Mouse (Mus musculus) myocyte (in vitro differentiated cells): ENCODE measurements around the gene Rgl1. TPM values are rescaled to one million over a fixed set of nuclear protein-coding genes. Genes with fewer than 3 reads are reported as not detected.
"Not testable (repeated sequence)": the region's sequence is repeated elsewhere in the genome, so short reads cannot be mapped to it uniquely, and the experiment has no call there.

Experiments
- H3K27me3 ChIP-seq: one replicate; pipeline ENCODE4 v1.6.1; 2011; ENCODE audit not compliant: control insufficient read depth, insufficient read depth, insufficient read length
- H3K36me3 ChIP-seq: one replicate; pipeline ENCODE4 v1.6.1; 2011; ENCODE audit not compliant: control insufficient read depth, insufficient read depth
- H3K4me2 ChIP-seq: one replicate; pipeline ENCODE4 v1.6.1; 2011; ENCODE audit warnings: low read depth, control low read depth
- H3K4me3 ChIP-seq: one replicate; pipeline ENCODE4 v1.5.1; 2011; ENCODE audit warnings: mild to moderate bottlenecking, control low read depth, moderate library complexity
- H3K79me2 ChIP-seq: one replicate; pipeline ENCODE4 v1.6.1; 2011; ENCODE audit not compliant: control insufficient read depth, insufficient read depth
- H3ac ChIP-seq: one replicate; pipeline ENCODE4 v1.6.1; 2011; ENCODE audit not compliant: control insufficient read depth, insufficient read length
- E2F4 ChIP-seq: IDR thresholded peaks from one replicate; pipeline ENCODE4 v1.6.1; 2011; ENCODE audit warnings: mild to moderate bottlenecking, control low read depth, moderate library complexity; ENCODE audit not compliant: insufficient read depth
- MAX ChIP-seq: IDR thresholded peaks from one replicate; pipeline ENCODE4 v1.6.1; 2011; ENCODE audit warnings: low read depth, mild to moderate bottlenecking, control low read depth
- MYOD1 ChIP-seq, 3 experiments: IDR thresholded peaks; one replicate each; pipeline ENCODE4 v1.6.1; 2011; ENCODE audit warnings: control low read depth in 2 of 3, low read depth in 2 of 3, mild to moderate bottlenecking in 2 of 3, moderate library complexity in 1 of 3; ENCODE audit not compliant: insufficient read length in 2 of 3, control insufficient read depth in 1 of 3
- MYOG ChIP-seq, 3 experiments: IDR thresholded peaks; one replicate each; pipeline ENCODE4 v1.6.1; 2011; ENCODE audit warnings: control low read depth in 2 of 3, low read depth in 2 of 3, mild to moderate bottlenecking in 2 of 3; ENCODE audit not compliant: insufficient read length in 2 of 3, control insufficient read depth in 1 of 3, insufficient read depth in 1 of 3
- POLR2A ChIP-seq: IDR thresholded peaks from one replicate; pipeline ENCODE4 v1.6.1; 2011; ENCODE audit warnings: low read depth, mild to moderate bottlenecking, control low read depth, moderate library complexity; ENCODE audit not compliant: insufficient read length
- POLR2AphosphoS2 ChIP-seq: IDR thresholded peaks from one replicate; pipeline ENCODE4 v1.6.1; 2011; ENCODE audit warnings: low read depth, control low read depth; ENCODE audit not compliant: insufficient read length
- REST ChIP-seq: IDR thresholded peaks from one replicate; pipeline ENCODE4 v1.6.1; 2011; ENCODE audit warnings: mild to moderate bottlenecking, control low read depth, moderate library complexity; ENCODE audit not compliant: insufficient read depth, insufficient read length
- SRF ChIP-seq: IDR thresholded peaks from one replicate; pipeline ENCODE4 v1.6.1; 2011; ENCODE audit warnings: low read depth; ENCODE audit not compliant: control insufficient read depth, insufficient read length
- TCF12 ChIP-seq: IDR thresholded peaks from one replicate; pipeline ENCODE4 v1.6.1; 2011; ENCODE audit warnings: mild to moderate bottlenecking, control low read depth; ENCODE audit not compliant: poor library complexity, insufficient read depth, severe bottlenecking
- TCF3 ChIP-seq: IDR thresholded peaks from one replicate; pipeline ENCODE4 v1.6.1; 2011; ENCODE audit warnings: low read depth, control low read depth; ENCODE audit not compliant: insufficient read length
- USF1 ChIP-seq: IDR thresholded peaks from one replicate; pipeline ENCODE4 v1.6.1; 2011; ENCODE audit warnings: low read depth, mild to moderate bottlenecking, control low read depth, moderate library complexity
- polyA plus RNA-seq: library from polyadenylated mRNA; unstranded; fragments of >200 nt; fragmentation: generic; extraction: Trizol; gene quantifications from one replicate; pipeline ENCODE4 v1.2.1, GENCODE M21; 2012; ENCODE audit warnings: missing spikeins

Rgl1 gene
- polyA plus RNA-seq, 1 experiment: 4.3 TPM

- TF ChIP-seq MYOG (IDR thresholded peaks at IDR 0.05; ENCODE audit: control insufficient read depth in 1 of 3, insufficient read depth in 1 of 3, insufficient read length in 2 of 3, low read depth in 2 of 3): no peak
- no peak for TF ChIP-seq REST
- TF ChIP-seq E2F4: no peak
- TF ChIP-seq POLR2AphosphoS2: no peak
- no peak for TF ChIP-seq POLR2A
- H3K4me3 ChIP-seq: no peak overlapping the region
- H3K4me2 ChIP-seq: peak overlapping the region; percentile 41
- peaks cover 11% of the 10 kb centered on the region for H3K36me3 ChIP-seq
- no peaks in the 10 kb centered on the region for H3K79me2 ChIP-seq
- no peaks in the 10 kb centered on the region for H3K27me3 ChIP-seq
- no peak overlapping the region for H3ac ChIP-seq
Observed at GRCm38 (mm10) chr1:152779071-152779737, 13.1 kb upstream of the Rgl1 start.

- H3K4me2 ChIP-seq, H3K27me3 ChIP-seq, H3K4me3 ChIP-seq, H3ac ChIP-seq, H3K79me2 ChIP-seq: not testable (repeated sequence)
- H3K36me3 ChIP-seq: peaks cover 45% of the 10 kb centered on the region
Observed at GRCm38 (mm10) chr1:152774601-152775000, 8.4 kb upstream of the Rgl1 start.

DNA sequence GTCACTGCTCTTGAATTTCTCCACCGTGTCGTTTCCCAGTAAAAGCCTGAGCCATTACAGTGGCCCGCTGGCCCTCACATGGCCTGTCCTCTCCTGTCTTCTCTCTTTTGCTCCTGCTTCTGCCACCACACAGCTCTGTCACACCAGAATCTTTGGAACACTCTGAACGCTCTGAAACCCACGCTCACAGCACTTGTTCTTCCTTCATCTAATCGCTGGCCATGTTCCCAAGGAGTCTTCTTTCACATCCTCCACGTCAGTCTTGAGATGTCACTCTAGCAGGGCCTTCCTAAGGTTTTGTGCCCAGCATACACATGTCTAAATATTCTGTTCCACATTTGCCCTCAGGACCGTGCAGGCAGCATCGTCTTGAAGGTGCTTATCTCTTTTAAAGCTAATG, 4.9 kb upstream of the Rgl1 start:
- Histone ChIP-seq H3ac (no peak overlapping the region), H3K79me2 (peaks cover 24% of the 10 kb centered on the region), H3K4me3 (no peak overlapping the region), H3K4me2 (no peak overlapping the region), H3K36me3 (peaks cover 55% of the 10 kb centered on the region), H3K27me3 (no peaks in the 10 kb centered on the region)
- TF ChIP-seq MYOD1 (IDR thresholded peaks at IDR 0.05; ENCODE audit: control insufficient read depth in 1 of 3, insufficient read length in 2 of 3, low read depth in 2 of 3) (no peak), E2F4 (no peak), SRF (no peak)

DNA sequence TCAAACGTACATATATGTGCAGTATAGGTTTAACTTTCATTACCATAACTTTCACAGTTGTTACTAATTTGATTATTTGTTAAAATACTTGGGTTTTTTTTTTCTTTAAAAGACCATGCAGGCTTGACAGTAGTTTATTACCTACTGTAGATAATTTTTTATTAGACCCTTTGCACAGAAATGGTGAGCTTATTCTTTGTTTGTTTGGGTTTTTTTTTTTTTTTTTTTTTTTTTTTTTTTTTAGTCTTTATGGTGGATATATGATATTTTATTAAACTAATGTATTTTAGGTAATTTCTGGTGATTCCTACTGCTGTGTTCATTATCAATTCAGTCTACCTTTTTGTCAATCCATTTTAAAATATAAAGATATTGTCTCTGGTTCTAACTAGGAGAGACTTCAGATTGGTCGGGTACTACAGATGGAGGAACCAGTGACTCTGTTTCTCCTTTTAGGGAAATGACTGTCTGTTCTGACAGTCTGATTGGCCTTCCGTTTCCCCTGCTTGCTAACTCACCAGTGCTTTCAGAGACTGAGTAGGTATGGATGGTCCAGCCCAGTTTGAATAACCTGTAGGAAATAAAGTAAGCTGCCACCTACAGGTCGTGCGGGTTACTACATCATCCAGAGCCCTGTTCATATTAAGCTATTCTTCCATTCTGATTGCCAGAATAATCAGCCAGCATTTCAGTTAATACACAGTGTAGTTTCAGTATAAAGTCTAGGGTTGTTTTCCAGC, 1.8 kb upstream of the Rgl1 start:
- H3K4me3 ChIP-seq: peak overlapping the region; percentile 70
- H3K27me3 ChIP-seq: no peaks in the 10 kb centered on the region
- H3K79me2 ChIP-seq: peaks cover 24% of the 10 kb centered on the region
- H3ac ChIP-seq: no peak overlapping the region
- peaks cover 32% of the 10 kb centered on the region for H3K36me3 ChIP-seq
- TF ChIP-seq MYOG (IDR thresholded peaks at IDR 0.05; ENCODE audit: control insufficient read depth in 1 of 3, insufficient read depth in 1 of 3, insufficient read length in 2 of 3, low read depth in 2 of 3): no peak
- no peak for TF ChIP-seq E2F4
- TF ChIP-seq MAX: no peak
- no peak for TF ChIP-seq MYOD1 (IDR thresholded peaks at IDR 0.05; ENCODE audit: control insufficient read depth in 1 of 3, insufficient read length in 2 of 3, low read depth in 2 of 3)
- TF ChIP-seq TCF3: no peak
- TF ChIP-seq SRF: peak; percentile 69
- TF ChIP-seq TCF12: no peak
- H3K4me2 ChIP-seq: peak overlapping the region; percentile 69

DNA sequence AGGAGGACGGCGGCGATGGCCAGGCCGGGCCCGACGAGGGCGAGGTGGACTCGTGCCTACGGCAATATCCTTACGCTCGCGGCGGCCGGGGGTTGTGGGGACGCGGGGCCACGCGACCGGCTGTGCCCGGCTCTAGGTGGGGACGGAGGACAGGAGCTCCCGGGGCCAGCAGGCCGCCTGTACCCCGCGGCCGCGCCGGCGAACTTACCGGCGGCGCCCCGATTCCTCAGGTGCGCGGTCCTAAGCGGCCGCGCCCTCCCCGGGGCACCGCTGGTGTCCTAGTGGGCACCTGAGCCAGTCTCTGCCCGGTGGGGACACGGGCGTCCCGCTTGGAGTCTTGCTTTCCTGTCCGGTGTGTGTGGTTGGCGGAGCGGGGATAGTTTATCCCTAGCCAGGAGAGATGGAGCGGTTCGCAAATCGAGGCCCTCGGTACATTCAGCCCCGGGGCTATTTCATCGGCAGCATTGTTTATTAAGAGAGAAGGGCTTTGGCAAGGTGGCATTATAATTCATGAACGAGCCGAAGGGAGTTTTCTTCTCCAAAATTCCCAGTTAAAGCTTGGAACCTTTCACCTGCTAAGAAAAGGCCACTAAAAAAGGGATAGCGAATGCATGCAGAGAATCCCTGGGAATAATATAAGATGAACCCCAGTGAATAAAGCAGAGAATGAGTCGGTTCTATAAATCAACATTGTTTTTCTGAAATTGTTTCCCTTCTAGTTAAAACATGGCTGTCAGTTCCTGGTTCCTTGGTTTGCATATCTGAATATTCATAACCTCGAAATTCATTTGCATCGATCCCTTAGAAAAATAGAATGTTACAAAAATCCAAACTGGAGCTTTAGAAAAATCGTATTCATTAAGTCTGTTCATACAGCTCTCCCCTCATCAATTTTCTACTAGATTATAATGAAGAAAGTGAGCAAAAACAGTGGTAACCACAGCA, 925 bp upstream of the Rgl1 start:
- peak overlapping the region; percentile 70 for H3K4me3 ChIP-seq
- TF ChIP-seq SRF (no peak), POLR2A (no peak), POLR2AphosphoS2 (no peak), TCF3 (no peak), MYOG (IDR thresholded peaks at IDR 0.05; ENCODE audit: control insufficient read depth in 1 of 3, insufficient read depth in 1 of 3, insufficient read length in 2 of 3, low read depth in 2 of 3) (no peak), TCF12 (no peak), MYOD1 (IDR thresholded peaks at IDR 0.05; ENCODE audit: control insufficient read depth in 1 of 3, insufficient read length in 2 of 3, low read depth in 2 of 3) (no peak), REST (no peak), MAX (no peak), USF1 (no peak)

More for the DNA sequence above, 925 bp upstream of the Rgl1 start:
- Histone ChIP-seq H3K4me2 (peak overlapping the region; percentile 69), H3ac (peak overlapping the region; percentile 77), H3K36me3 (peaks cover 23% of the 10 kb centered on the region), H3K79me2 (peaks cover 24% of the 10 kb centered on the region), H3K27me3 (no peaks in the 10 kb centered on the region)
